Mouse (Mus musculus) CD4-positive, CD25-positive, alpha-beta regulatory T cell, adult 2 months (primary cell): Measurements from ENCODE around the gene Gm20388.

Experiments
- DNase-seq: peaks from one replicate; pipeline ENCODE4 v3.0.0-alpha.2; 2012; ENCODE audit warnings: low read depth, low spot score

The Gm20388 gene

GRCm38 (mm10) chr8:123701952-123702587 is 3791.4 kb downstream of the Gm20388 start:
- DNase-seq: no peak

GRCm38 (mm10) chr8:123705376-123705775 is 3794.7 kb downstream of the Gm20388 start:
- no peak for DNase-seq

GRCm38 (mm10) chr8:123707137-123707536 is 3796.5 kb downstream of the Gm20388 start:
- DNase-seq: no peak

GRCm38 (mm10) chr8:123708729-123709128 is 3798.1 kb downstream of the Gm20388 start:
- no peak for DNase-seq

GRCm38 (mm10) chr8:123710335-123710734 is 3799.7 kb downstream of the Gm20388 start:
- DNase-seq: no peak

GRCm38 (mm10) chr8:123714451-123714850 is 3803.8 kb downstream of the Gm20388 start:
- no peak for DNase-seq

- DNase-seq: no peak
Observed at GRCm38 (mm10) chr8:123715916-123716592, 3805.4 kb downstream of the Gm20388 start.

GRCm38 (mm10) chr8:123717104-123717503 is 3806.5 kb downstream of the Gm20388 start:
- no peak for DNase-seq

GRCm38 (mm10) chr8:123717516-123718490 is 3807.2 kb downstream of the Gm20388 start:
- DNase-seq: no peak

- DNase-seq: no peak
Observed at GRCm38 (mm10) chr8:123718752-123719151, 3808.1 kb downstream of the Gm20388 start.

- no peak for DNase-seq
Observed at GRCm38 (mm10) chr8:123719280-123719679, 3808.6 kb downstream of the Gm20388 start.

- DNase-seq: no peak
Observed at GRCm38 (mm10) chr8:123719811-123720210, 3809.2 kb downstream of the Gm20388 start.

GRCm38 (mm10) chr8:123720471-123721001 is 3809.9 kb downstream of the Gm20388 start:
- no peak for DNase-seq

GRCm38 (mm10) chr8:123722245-123722644 is 3811.6 kb downstream of the Gm20388 start:
- no peak for DNase-seq

- DNase-seq: no peak
Observed at GRCm38 (mm10) chr8:123724752-123725151, 3814.1 kb downstream of the Gm20388 start.

- no peak for DNase-seq
Observed at GRCm38 (mm10) chr8:123725261-123725660, 3814.6 kb downstream of the Gm20388 start.

- DNase-seq: no peak
Observed at GRCm38 (mm10) chr8:123726759-123727158, 3816.1 kb downstream of the Gm20388 start.

GRCm38 (mm10) chr8:123729055-123729785 is 3818.6 kb downstream of the Gm20388 start:
- DNase-seq: no peak

GRCm38 (mm10) chr8:123729786-123730411 is 3819.3 kb downstream of the Gm20388 start:
- DNase-seq: no peak

GRCm38 (mm10) chr8:123732332-123732731 is 3821.7 kb downstream of the Gm20388 start:
- no peak for DNase-seq

GRCm38 (mm10) chr8:123734486-123734885 is 3823.8 kb downstream of the Gm20388 start:
- DNase-seq: no peak
